Comparison of ENCODE assay signal across 9 mouse cellular contexts in the genomic region with DNA sequence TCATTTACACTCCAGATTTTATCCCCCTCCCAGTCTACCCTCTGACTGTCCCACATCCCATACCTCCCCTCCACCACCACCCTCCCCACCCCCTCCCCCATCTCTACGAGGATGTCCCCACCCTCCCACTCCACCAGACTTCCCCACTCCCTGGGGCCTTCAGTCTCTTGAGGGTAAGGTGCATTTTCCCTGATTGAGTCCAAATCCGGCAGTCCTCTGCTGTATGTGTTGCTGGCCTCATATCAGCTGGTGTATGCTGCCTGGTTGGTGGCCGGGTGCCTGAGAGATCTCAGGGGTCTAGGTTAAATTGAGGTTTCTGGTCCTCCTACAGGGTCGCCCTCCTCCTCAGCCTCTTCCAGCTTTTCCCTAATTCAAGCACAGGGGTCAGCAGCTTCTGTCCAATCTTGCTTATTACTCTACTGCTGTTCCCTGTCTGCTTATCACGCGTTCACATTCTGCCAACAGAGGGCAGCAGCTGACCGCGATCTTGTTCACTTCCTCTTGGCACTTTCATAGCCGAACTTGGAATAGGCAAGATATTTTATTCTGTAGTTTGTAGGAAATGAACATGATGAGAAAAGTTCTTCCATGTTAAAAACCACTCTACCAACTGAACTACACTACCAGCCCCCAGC. TPM values are rescaled to one million over a fixed set of nuclear protein-coding genes. Genes with fewer than 3 reads are reported as not detected.
A peak's percentile ranks its signal among the peaks of the same experiment; 100 is the strongest.
DNase-seq lines count a peak whose midpoint lies in the region; ATAC-seq lines count a peak whose summit lies in the region.
"Had no signal": no experiment of that assay in that cellular context is flagged by ENCODE, and none has a peak within 500 bp of the region (broad histone marks: within the 10 kb centered on the region; RNA-seq: fewer than 3 reads in every experiment).

No protein-coding gene starts in this region.

- no peak overlapping the region for H3K9ac ChIP-seq in hindbrain, embryonic 14.5 days
- H3K9ac ChIP-seq: lung, embryonic 15.5 days had no signal

- no peaks in the 10 kb centered on the region for H3K9me3 ChIP-seq in hindbrain, embryonic 14.5 days (ENCODE audit: control insufficient read depth, low read length)
- H3K9me3 ChIP-seq: lung, embryonic 15.5 days had no signal

- ATAC-seq in hindbrain, embryonic 14.5 days (ENCODE audit: low FRiP score) = peak; percentile 53; the same call in 1 of the 2 replicates

- H3K4me2 ChIP-seq in hindbrain, embryonic 14.5 days (replicated peaks) = no peak overlapping the region
- H3K4me2 ChIP-seq: lung, embryonic 15.5 days had no signal

- H3K36me3 ChIP-seq in hindbrain, embryonic 14.5 days (replicated peaks; ENCODE audit: control insufficient read depth, insufficient read depth) = no peaks in the 10 kb centered on the region
- H3K36me3 ChIP-seq: lung, embryonic 15.5 days had no signal

- WGBS in hindbrain, embryonic 14.5 days = 20% methylated on average over 9 of the region's 9 CpGs

- H3K4me1 ChIP-seq in hindbrain, embryonic 14.5 days (replicated peaks; ENCODE audit: control insufficient read depth, insufficient read depth, low read length) = no peaks in the 10 kb centered on the region
- H3K4me1 ChIP-seq: lung, embryonic 15.5 days had no signal

- no peak overlapping the region for H3K27ac ChIP-seq in hindbrain, embryonic 14.5 days
- H3K27ac ChIP-seq: lung, embryonic 15.5 days had no signal

- H3K27me3 ChIP-seq in hindbrain, embryonic 14.5 days (ENCODE audit: control insufficient read depth, insufficient read depth, low read length) = no peaks in the 10 kb centered on the region
- H3K27me3 ChIP-seq: lung, embryonic 15.5 days had no signal

- peak; percentile 58 for DNase-seq in Muller cell, postnatal 12 days (ENCODE audit: inconsistent ontology term)
- DNase-seq in cerebellum, adult 8-10 months = peak; percentile 64
- DNase-seq in frontal cortex, postnatal 10 days (ENCODE audit: low spot score in 2 of 2) = peak; percentile 32 to 62
- DNase-seq in hindbrain, embryonic 14.5 days (ENCODE audit: low spot score) = peak; percentile 91
- DNase-seq in layer of hippocampus, postnatal 10 days (ENCODE audit: low spot score in 2 of 2) = peak; percentile 84 to 86
- peak; percentile 76 for DNase-seq in lung, postnatal 25 days (ENCODE audit: low spot score)
- peak; percentile 72 for DNase-seq in retina, postnatal 7 days (ENCODE audit: low read depth, low spot score)
- DNase-seq in urinary bladder, adult 18-20 months (ENCODE audit: low spot score in 2 of 2) = peak; percentile 65 to 78

- H3K4me3 ChIP-seq in hindbrain, embryonic 14.5 days (replicated peaks; ENCODE audit: low read length) = no peak overlapping the region
- H3K4me3 ChIP-seq: lung, embryonic 15.5 days had no signal

RNA-seq across cellular contexts. Expression of a gene that starts 8.3 kb away (rescaled TPM):
- 46.0 and 49.4 TPM in 2 replicates for polyA plus RNA-seq in hindbrain, embryonic 14.5 days (2014; fragmentation: Nextera tagmentation; extraction: Ambion mirVana)
- total RNA-seq in layer of hippocampus, postnatal 10 days (2021) = 10 to 100 TPM; 47.6 to 48.1 TPM
